Mouse (Mus musculus) liver, embryonic 11.5 days (tissue): ENCODE data around the gene Dmbx1. TPM values are rescaled to one million over a fixed set of nuclear protein-coding genes. Genes with fewer than 3 reads are reported as not detected.
A peak's percentile ranks its signal among the peaks of the same experiment; 100 is the strongest.

Source experiments
- ATAC-seq: fragments of 200-750 bp; cut with Nextera tagmentation; replicated peaks from 2 replicates; pipeline ENCODE4 v1.8.0; 2017; ENCODE audit warnings: moderate number of reproducible peaks, mild to moderate bottlenecking, moderate TSS enrichment, moderate library complexity; ENCODE audit not compliant: low FRiP score
- DNase-seq: peaks from one replicate; pipeline ENCODE4 v3.0.0-alpha.2; 2017; ENCODE audit warnings: low spot score
- H3K27ac ChIP-seq: fragments of 300-500 bp; sonication (generic); 2 replicates; pipeline ENCODE4 v1.5.1; 2014; ENCODE audit warnings: mild to moderate bottlenecking, low read depth, low read length, control low read depth
- H3K27me3 ChIP-seq: fragments of 300-500 bp; sonication (generic); replicated peaks from 2 replicates; pipeline ENCODE4 v1.6.1; 2014; ENCODE audit warnings: low read length, mixed read lengths; ENCODE audit not compliant: control insufficient read depth, insufficient read depth
- H3K36me3 ChIP-seq: fragments of 300-500 bp; sonication (generic); 2 replicates; pipeline ENCODE4 v1.6.1; 2014; ENCODE audit warnings: mild to moderate bottlenecking, low read length, moderate library complexity, mixed read lengths; ENCODE audit not compliant: control insufficient read depth, insufficient read depth
- H3K4me1 ChIP-seq: fragments of 300-500 bp; sonication (generic); replicated peaks from 2 replicates; pipeline ENCODE4 v1.6.1; 2014; ENCODE audit warnings: low read length, mixed read lengths; ENCODE audit not compliant: control insufficient read depth, insufficient read depth
- H3K4me2 ChIP-seq: fragments of 300-500 bp; sonication (generic); 2 replicates; pipeline ENCODE4 v1.6.1; 2014; ENCODE audit warnings: mild to moderate bottlenecking, control low read depth, moderate library complexity
- H3K4me3 ChIP-seq: fragments of 300-500 bp; sonication (generic); 2 replicates; pipeline ENCODE4 v1.5.1; 2014; ENCODE audit warnings: low read depth, low read length, control low read depth
- H3K9ac ChIP-seq: fragments of 300-500 bp; sonication (generic); 2 replicates; pipeline ENCODE4 v1.6.1; 2014; ENCODE audit warnings: low read depth, low read length, control low read depth
- H3K9me3 ChIP-seq: fragments of 300-500 bp; sonication (generic); 2 replicates; pipeline ENCODE4 v1.6.1; 2016; ENCODE audit warnings: low read length, inconsistent platforms, mixed read lengths; ENCODE audit not compliant: control insufficient read depth
- WGBS: fragments of 180-500 bp; shearing (Covaris S2); extraction: QIAGEN DNeasy Blood & Tissue Kit; methylation state at CpG from one replicate; pipeline ENCODE4 v1.1.7; 2014; 5-methylcytosine and 5-hydroxymethylcytosine counted together
- polyA plus RNA-seq: library from polyadenylated mRNA; unstranded; fragments of >200 nt; fragmentation: Nextera tagmentation; extraction: Ambion mirVana; gene quantifications from 2 replicates; pipeline ENCODE4 v1.2.1, GENCODE M21; 2014

The Dmbx1 gene
- polyA plus RNA-seq: not detected in 2 replicates

DNA sequence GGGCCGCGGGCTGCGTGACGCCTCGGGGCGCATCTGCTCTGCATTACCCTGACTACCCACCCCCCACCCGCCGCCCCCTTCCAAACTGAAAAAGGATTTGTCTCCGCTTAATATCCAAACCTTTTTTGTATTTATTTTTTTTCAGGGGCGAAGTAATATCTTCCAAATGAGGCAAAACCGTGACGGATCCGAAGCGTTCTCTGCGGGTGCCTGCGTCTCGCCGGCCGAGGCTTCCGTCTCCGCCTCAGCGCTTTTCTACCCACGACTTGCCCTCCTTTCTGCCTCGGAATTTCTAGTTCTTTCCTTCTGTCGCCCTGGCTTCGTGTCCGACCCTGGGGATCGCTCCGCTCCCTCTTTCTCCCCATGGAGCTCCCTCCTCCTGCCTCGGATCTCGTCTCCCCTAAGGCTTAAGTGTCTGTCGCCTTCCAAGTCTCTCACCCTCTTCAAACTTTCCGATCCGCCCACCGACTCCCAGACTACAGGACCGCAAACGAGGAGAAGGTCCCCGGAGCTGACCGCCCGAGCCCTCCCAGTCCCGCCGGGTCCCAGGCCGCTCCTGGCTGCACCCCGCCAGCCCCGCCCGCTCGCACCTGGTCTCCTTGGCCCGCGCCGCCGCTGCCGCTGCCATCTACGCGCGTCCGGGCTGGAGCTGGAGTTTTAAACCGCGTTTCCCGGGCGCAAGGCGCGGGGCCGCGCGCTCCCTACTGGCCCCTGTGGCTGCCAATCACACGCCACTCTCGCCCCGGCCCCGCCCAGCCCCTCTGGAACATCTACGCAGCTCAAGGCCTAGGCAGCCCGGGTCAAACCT, at the start of gene Dmbx1:
Dmbx1 (minus strand) TSS at position 632 of the 808 bp plus-strand sequence.
- H3K4me1 ChIP-seq: no peaks in the 10 kb centered on the region
- H3K4me3 ChIP-seq: peak within 1 kb of the TSS; percentile 31
- no peak for ATAC-seq
- H3K9ac ChIP-seq: no peak within 1 kb of the TSS
- H3K27me3 ChIP-seq: peaks cover 100% of the 10 kb centered on the region
- H3K4me2 ChIP-seq: peak within 1 kb of the TSS; percentile 55
- no peaks in the 10 kb centered on the region for H3K36me3 ChIP-seq
- WGBS: under 1% methylated on average over 70 of the region's 71 CpGs
- H3K27ac ChIP-seq: no peak within 1 kb of the TSS
- no peaks in the 10 kb centered on the region for H3K9me3 ChIP-seq
- DNase-seq: no peak

DNA sequence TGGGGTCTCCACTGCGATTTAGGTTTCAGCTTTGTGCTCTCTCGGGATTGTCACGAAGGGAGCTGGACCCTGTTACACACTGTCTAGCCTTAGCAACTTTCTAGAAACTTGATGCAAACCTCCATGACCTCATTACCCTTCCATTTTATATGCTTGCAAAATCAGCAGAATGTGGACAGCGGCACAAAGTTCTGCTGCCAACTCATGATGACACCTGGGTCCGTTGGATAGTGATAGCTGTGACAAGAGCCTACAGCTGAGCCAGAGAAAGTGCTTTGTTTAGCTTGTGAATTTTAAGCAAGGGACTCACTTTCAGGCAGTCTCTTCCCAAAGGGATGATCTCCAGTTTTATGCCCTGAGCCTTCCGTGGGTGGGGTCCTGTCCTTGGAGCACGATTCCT, 49.7 kb upstream of the Dmbx1 start:
- Histone ChIP-seq H3K4me1 (no peaks in the 10 kb centered on the region), H3K9ac (no peak overlapping the region), H3K27me3 (no peaks in the 10 kb centered on the region), H3K9me3 (0 out of 2 replicates have a peak, but pooled peaks cover 3% of the 10 kb centered on the region), H3K27ac (no peak overlapping the region), H3K4me3 (no peak overlapping the region), H3K36me3 (no peaks in the 10 kb centered on the region), H3K4me2 (no peak overlapping the region)
- DNase-seq: no peak
- WGBS: 71% methylated on average over 7 of the region's 7 CpGs
- ATAC-seq: no peak

- no peak for ATAC-seq
- no peaks in the 10 kb centered on the region for H3K4me1 ChIP-seq
These were observed 48.3 kb upstream of the Dmbx1 start for GRCm38 (mm10) chr4:115987858-115988530.

GRCm38 (mm10) chr4:115987436-115987835, 47.7 kb upstream of the Dmbx1 start:
- no peak overlapping the region for H3K4me2 ChIP-seq

More at GRCm38 (mm10) chr4:115987858-115988530, 48.3 kb upstream of the Dmbx1 start:
- 72% methylated on average over 5 of the region's 5 CpGs for WGBS
- DNase-seq: no peak
- H3K9me3 ChIP-seq: 0 out of 2 replicates have a peak, but pooled peaks cover 3% of the 10 kb centered on the region
- H3K27ac ChIP-seq: no peak overlapping the region
- H3K36me3 ChIP-seq: no peaks in the 10 kb centered on the region
- no peak overlapping the region for H3K9ac ChIP-seq
- H3K27me3 ChIP-seq: no peaks in the 10 kb centered on the region
- H3K4me3 ChIP-seq: no peak overlapping the region
- no peak overlapping the region for H3K4me2 ChIP-seq

GRCm38 (mm10) chr4:115984967-115985366, 45.2 kb upstream of the Dmbx1 start:
- Histone ChIP-seq H3K27ac (no peak overlapping the region), H3K9me3 (no peaks in the 10 kb centered on the region), H3K4me2 (no peak overlapping the region), H3K4me1 (no peaks in the 10 kb centered on the region), H3K4me3 (no peak overlapping the region), H3K9ac (no peak overlapping the region), H3K27me3 (peaks cover 14% of the 10 kb centered on the region), H3K36me3 (no peaks in the 10 kb centered on the region)
- 30% methylated on average over 8 of the region's 8 CpGs for WGBS
- ATAC-seq (no peak), DNase-seq (no peak)

More at GRCm38 (mm10) chr4:115987436-115987835, 47.7 kb upstream of the Dmbx1 start:
- no peaks in the 10 kb centered on the region for H3K36me3 ChIP-seq
- no peak overlapping the region for H3K9ac ChIP-seq
- H3K9me3 ChIP-seq: 0 out of 2 replicates have a peak, but pooled peaks cover 3% of the 10 kb centered on the region
- H3K27me3 ChIP-seq: no peaks in the 10 kb centered on the region
- no peak overlapping the region for H3K27ac ChIP-seq
- H3K4me1 ChIP-seq: no peaks in the 10 kb centered on the region
- H3K4me3 ChIP-seq: no peak overlapping the region
- WGBS: 79% methylated on average over 1 of the region's 1 CpGs
- DNase-seq (no peak), ATAC-seq (no peak)

- H3K4me2 ChIP-seq: peak overlapping the region; percentile 11; the same call in 1 of the 2 replicates
- H3K4me1 ChIP-seq: 0 out of 2 replicates have a peak, but pooled peaks cover 2% of the 10 kb centered on the region
- no peaks in the 10 kb centered on the region for H3K9me3 ChIP-seq
- H3K9ac ChIP-seq: no peak overlapping the region
- WGBS: 2% methylated on average over 13 of the region's 13 CpGs
- no peak overlapping the region for H3K27ac ChIP-seq
- ATAC-seq: peak; percentile 35; the same call in 1 of the 2 replicates
- no peaks in the 10 kb centered on the region for H3K36me3 ChIP-seq
- peaks cover 22% of the 10 kb centered on the region for H3K27me3 ChIP-seq
- no peak overlapping the region for H3K4me3 ChIP-seq
- peak; percentile 81 for DNase-seq
These were observed 44.4 kb upstream of the Dmbx1 start for GRCm38 (mm10) chr4:115984111-115984510.

DNA sequence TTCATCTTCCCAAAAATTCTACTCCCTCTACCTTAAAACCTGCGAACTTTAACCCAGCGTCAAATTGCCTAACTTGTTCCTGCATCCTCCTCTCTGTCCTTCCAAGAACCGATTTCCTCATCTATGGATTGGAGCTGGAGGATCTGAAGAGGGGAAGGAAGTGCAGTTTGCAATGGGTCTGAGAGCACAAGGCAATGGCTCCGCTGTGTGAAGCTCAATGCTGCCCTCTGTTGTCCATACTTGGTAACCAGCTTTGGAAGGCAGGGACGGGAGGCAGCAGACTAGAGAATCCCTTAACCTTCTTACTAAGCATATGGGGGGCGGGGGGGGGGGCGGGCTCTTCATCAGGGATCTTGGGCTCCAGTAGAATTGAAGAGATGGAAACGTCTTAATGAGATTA, 41.0 kb upstream of the Dmbx1 start:
- WGBS: 2% methylated on average over 8 of the region's 8 CpGs

GRCm38 (mm10) chr4:115979437-115979836, 39.7 kb upstream of the Dmbx1 start:
- Histone ChIP-seq H3K4me2 (peak overlapping the region; percentile 41), H3K27ac (no peak overlapping the region), H3K4me3 (peak overlapping the region; percentile 25), H3K36me3 (no peaks in the 10 kb centered on the region), H3K9ac (no peak overlapping the region), H3K9me3 (no peaks in the 10 kb centered on the region), H3K4me1 (0 out of 2 replicates have a peak, but pooled peaks cover 2% of the 10 kb centered on the region), H3K27me3 (peaks cover 65% of the 10 kb centered on the region)
- 2% methylated on average over 39 of the region's 39 CpGs for WGBS
- DNase-seq: no peak
- ATAC-seq: no peak

More for the DNA sequence above, 41.0 kb upstream of the Dmbx1 start:
- no peak overlapping the region for H3K4me2 ChIP-seq
- H3K36me3 ChIP-seq: no peaks in the 10 kb centered on the region
- ATAC-seq: no peak
- H3K9me3 ChIP-seq: no peaks in the 10 kb centered on the region
- no peak overlapping the region for H3K9ac ChIP-seq
- H3K4me3 ChIP-seq: no peak overlapping the region
- no peak overlapping the region for H3K27ac ChIP-seq
- H3K4me1 ChIP-seq: 0 out of 2 replicates have a peak, but pooled peaks cover 2% of the 10 kb centered on the region
- peak; percentile 63 for DNase-seq
- peaks cover 57% of the 10 kb centered on the region for H3K27me3 ChIP-seq
